Mouse (Mus musculus) liver, adult 2 months (tissue): Measurements from ENCODE around the gene Fam72a. TPM values are rescaled to one million over a fixed set of nuclear protein-coding genes. Genes with fewer than 3 reads are reported as not detected.

ENCODE experiments used
- DNase-seq: peaks from one replicate; pipeline ENCODE4 v3.0.0-alpha.2; 2011; ENCODE audit warnings: low read depth, low spot score; ENCODE audit errors: extremely low read depth
- H3K27ac ChIP-seq: fragments of 200-500 bp; replicated peaks from 2 replicates; pipeline ENCODE4 v1.5.1; 2012; ENCODE audit warnings: low read depth, mild to moderate bottlenecking, control low read depth, inconsistent platforms, low read length; ENCODE audit not compliant: insufficient read depth
- H3K27me3 ChIP-seq: fragments of 200-500 bp; 2 replicates; pipeline ENCODE4 v1.6.1; 2012; ENCODE audit warnings: mild to moderate bottlenecking, moderate library complexity, low read length, inconsistent platforms; ENCODE audit not compliant: control insufficient read depth, insufficient read depth
- H3K36me3 ChIP-seq: fragments of 200-500 bp; 2 replicates; pipeline ENCODE4 v1.6.1; 2012; ENCODE audit warnings: low read length, inconsistent platforms; ENCODE audit not compliant: control insufficient read depth, insufficient read depth
- H3K4me1 ChIP-seq: fragments of 200-500 bp; 2 replicates; pipeline ENCODE4 v1.6.1; 2011; ENCODE audit warnings: low read length; ENCODE audit not compliant: control insufficient read depth, insufficient read depth
- H3K4me3 ChIP-seq: fragments of 200-500 bp; 2 replicates; pipeline ENCODE4 v1.5.1; 2011; ENCODE audit warnings: low read depth, mild to moderate bottlenecking, control low read depth, low read length, moderate library complexity; ENCODE audit not compliant: insufficient read depth
- H3K79me2 ChIP-seq: fragments of 200-500 bp; 2 replicates; pipeline ENCODE4 v1.6.1; 2012; ENCODE audit warnings: inconsistent platforms, mild to moderate bottlenecking, low read length, moderate library complexity; ENCODE audit not compliant: control insufficient read depth, insufficient read depth
- H3K9ac ChIP-seq: fragments of 200-500 bp; 2 replicates; pipeline ENCODE4 v1.6.1; 2012; ENCODE audit warnings: low read depth, mild to moderate bottlenecking, control low read depth, inconsistent platforms, low read length
- CTCF ChIP-seq: fragments of 200-500 bp; IDR thresholded peaks from 2 replicates; pipeline ENCODE4 v1.5.1; 2011; ENCODE audit warnings: low read depth, low read length, control low read depth
- POLR2A ChIP-seq: fragments of 200-500 bp; IDR thresholded peaks from 2 replicates; pipeline ENCODE4 v1.6.1; 2011; ENCODE audit warnings: low read length, control low read depth; ENCODE audit not compliant: insufficient read depth; ENCODE audit errors: extremely low read depth
- WGBS: fragments of 180-500 bp; shearing (Covaris S2); methylation state at CpG from one replicate; pipeline ENCODE4 v1.1.7; 2018; 5-methylcytosine and 5-hydroxymethylcytosine counted together
- polyA plus RNA-seq: library from polyadenylated mRNA; depleted of rRNA; stranded (reverse); fragments of >200 nt; gene quantifications from 2 replicates; pipeline ENCODE4 v1.2.3, GENCODE M21; 2012
- total RNA-seq: library from RNA; depleted of rRNA; stranded (reverse); fragments of >200 nt; gene quantifications from 2 replicates; pipeline ENCODE4 v1.2.3, GENCODE M21; 2014

The Fam72a gene
- total and polyA plus RNA-seq, 2 experiments = 0.24 to 0.65 TPM

DNA sequence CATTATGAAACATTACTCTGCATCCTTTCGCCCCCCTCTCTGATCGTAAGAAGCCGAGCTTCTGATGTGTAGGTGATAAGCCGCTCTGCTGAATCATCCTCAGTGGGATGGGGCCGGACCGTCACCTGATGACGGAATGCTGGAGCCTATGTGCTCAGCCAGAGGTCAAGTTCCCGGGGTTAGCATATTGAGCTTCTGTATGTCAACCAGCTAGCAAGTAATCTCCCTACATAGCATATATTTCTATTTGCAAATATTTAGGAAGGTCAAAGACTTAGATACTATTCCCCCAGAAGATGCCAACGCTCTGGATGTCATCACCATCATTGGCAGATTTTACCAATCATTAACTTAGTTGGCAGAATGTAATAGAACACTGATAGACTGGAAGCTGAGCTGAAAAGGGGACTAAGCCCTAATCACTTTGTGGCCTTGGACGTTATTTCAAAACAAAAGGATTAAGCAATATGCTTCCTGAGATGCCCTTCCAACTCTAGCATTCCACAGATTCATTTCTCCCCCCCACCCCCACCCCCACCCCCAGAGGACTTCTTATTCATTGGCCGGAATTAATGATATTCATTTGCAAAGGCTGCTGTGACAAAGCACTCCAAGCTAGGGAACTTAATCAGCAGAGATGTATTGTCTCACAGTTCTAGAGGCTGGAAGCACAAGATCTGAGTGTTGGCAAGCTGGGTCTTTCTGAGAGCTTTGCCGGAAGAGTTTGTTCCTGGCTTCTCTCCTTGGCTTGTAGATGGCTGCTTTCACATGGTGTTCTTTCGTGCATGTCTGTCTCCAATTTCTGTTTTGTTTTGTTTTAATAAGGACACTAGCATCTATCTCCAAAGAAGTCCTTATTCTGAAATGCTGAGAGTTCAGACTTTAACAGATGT lies 19.3 kb downstream of the Fam72a start:
- no peak for TF ChIP-seq POLR2A
- no peak for TF ChIP-seq CTCF
- Histone ChIP-seq H3K4me3 (no peak overlapping the region), H3K27me3 (no peaks in the 10 kb centered on the region), H3K9ac (peak overlapping the region; percentile 23; the same call in 1 of the 2 replicates), H3K4me1 (peaks cover 16% of the 10 kb centered on the region), H3K27ac (peak overlapping the region; percentile 78), H3K36me3 (no peaks in the 10 kb centered on the region), H3K79me2 (no peaks in the 10 kb centered on the region)
- 18% methylated on average over 13 of the region's 13 CpGs for WGBS
- peak; percentile 100 for DNase-seq

DNA sequence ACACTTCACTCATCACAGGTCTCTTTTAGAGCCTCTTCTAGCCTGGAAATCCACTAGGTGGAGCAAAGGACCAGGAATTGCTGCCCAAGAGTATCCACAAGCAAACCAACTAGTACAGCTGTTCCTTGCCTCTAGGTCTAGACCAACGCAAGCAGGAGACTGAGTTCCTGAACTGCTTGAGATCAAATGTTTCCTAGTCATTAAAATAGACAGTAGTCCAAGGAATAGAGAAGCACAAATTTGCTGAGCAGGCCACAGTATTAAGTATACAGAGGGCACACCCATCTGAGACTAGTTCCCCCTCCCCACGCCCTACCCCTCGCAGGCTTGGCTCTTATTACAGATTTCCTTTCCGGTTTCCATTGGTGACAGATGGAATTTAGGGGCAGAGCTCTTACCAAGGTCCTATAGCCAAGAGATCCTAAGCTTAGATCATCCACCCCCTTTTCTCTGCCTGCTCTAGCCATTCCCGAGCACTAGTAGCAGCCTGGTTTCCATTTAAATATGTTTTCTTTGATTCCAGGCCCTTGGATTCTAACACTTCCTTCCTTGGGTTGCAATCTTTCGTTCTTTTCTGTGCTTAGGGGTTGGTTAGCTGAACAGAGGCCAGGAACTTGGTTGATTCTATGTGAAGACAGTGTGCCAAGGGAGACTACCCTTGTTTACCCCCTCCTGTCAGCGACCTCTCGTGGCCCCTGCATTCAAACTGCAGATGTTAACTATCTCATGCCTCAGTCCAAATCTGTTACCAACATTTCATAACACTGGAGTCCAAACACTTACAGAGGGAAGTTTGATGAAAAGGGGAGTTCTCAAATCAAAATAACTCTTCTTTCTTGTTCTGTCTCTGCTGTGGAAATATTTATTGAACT lies 21.0 kb downstream of the Fam72a start:
- Histone ChIP-seq H3K27me3 (no peaks in the 10 kb centered on the region), H3K9ac (no peak overlapping the region), H3K27ac (peak overlapping the region; percentile 45), H3K4me3 (no peak overlapping the region), H3K4me1 (peaks cover 16% of the 10 kb centered on the region), H3K79me2 (no peaks in the 10 kb centered on the region), H3K36me3 (no peaks in the 10 kb centered on the region)
- WGBS = 34% methylated on average over 8 of the region's 8 CpGs
- no peak for TF ChIP-seq POLR2A
- peak; percentile 43 for TF ChIP-seq CTCF
- peak; percentile 75 for DNase-seq

GRCm38 (mm10) chr1:131551956-131552355 lies 24.3 kb downstream of the Fam72a start:
- WGBS = 87% methylated on average over 2 of the region's 2 CpGs

DNA sequence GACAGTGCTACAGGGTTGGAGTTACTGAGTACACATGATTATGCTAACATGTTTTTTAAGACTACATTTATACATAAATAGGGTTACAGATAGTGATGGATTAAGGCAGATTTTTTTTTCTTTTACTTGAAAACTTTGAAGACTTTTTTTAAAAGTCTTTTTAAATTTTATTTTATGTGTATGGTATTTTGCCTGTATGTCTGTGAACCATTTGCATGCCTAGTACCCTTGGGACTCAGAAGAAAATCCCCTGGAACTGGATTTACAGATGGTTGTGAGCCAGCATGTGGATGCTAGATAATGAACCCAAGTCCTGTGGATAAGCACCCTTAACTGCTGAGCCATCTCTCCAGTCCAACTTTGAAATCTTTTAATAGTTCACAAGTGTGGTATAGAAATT lies 25.7 kb downstream of the Fam72a start:
- Histone ChIP-seq H3K27ac (no peak overlapping the region), H3K4me1 (peaks cover 8% of the 10 kb centered on the region), H3K27me3 (no peaks in the 10 kb centered on the region), H3K36me3 (no peaks in the 10 kb centered on the region), H3K4me3 (no peak overlapping the region), H3K79me2 (no peaks in the 10 kb centered on the region), H3K9ac (no peak overlapping the region)
- TF ChIP-seq POLR2A = no peak
- TF ChIP-seq CTCF = no peak
- no peak for DNase-seq

More at GRCm38 (mm10) chr1:131551956-131552355, 24.3 kb downstream of the Fam72a start:
- no peak for DNase-seq
- Histone ChIP-seq H3K27me3 (no peaks in the 10 kb centered on the region), H3K36me3 (no peaks in the 10 kb centered on the region), H3K4me3 (no peak overlapping the region), H3K79me2 (no peaks in the 10 kb centered on the region), H3K9ac (no peak overlapping the region), H3K27ac (no peak overlapping the region), H3K4me1 (peaks cover 16% of the 10 kb centered on the region)
- TF ChIP-seq CTCF (no peak), POLR2A (no peak)

- WGBS = 5% methylated on average over 13 of the region's 13 CpGs
- no peaks in the 10 kb centered on the region for H3K27me3 ChIP-seq
- no peak overlapping the region for H3K4me3 ChIP-seq
- H3K27ac ChIP-seq = no peak overlapping the region
- no peak overlapping the region for H3K9ac ChIP-seq
- peak; percentile 63 for DNase-seq
- no peaks in the 10 kb centered on the region for H3K79me2 ChIP-seq
- no peaks in the 10 kb centered on the region for H3K36me3 ChIP-seq
- peaks cover 2% of the 10 kb centered on the region; the same call in 1 of the 2 replicates for H3K4me1 ChIP-seq
- TF ChIP-seq POLR2A = no peak
- TF ChIP-seq CTCF = peak; percentile 78
These were observed 27.5 kb downstream of the Fam72a start for GRCm38 (mm10) chr1:131555042-131555812.
